Mouse (Mus musculus) CH12.LX (cell line): ENCODE data around the gene Lrch4. TPM values are rescaled to one million over a fixed set of nuclear protein-coding genes. Genes with fewer than 3 reads are reported as not detected.

Source experiments
- DNase-seq: peaks from one replicate; pipeline ENCODE4 v3.0.0-alpha.2; 2013; ENCODE audit errors: extremely low read depth
- H3K27ac ChIP-seq: 2 replicates; pipeline ENCODE4 v1.5.1; 2012; ENCODE audit warnings: low read depth, mild to moderate bottlenecking, control low read depth, moderate library complexity; ENCODE audit not compliant: insufficient read depth
- H3K27me3 ChIP-seq: replicated peaks from 2 replicates; pipeline ENCODE3; 2012; ENCODE audit warnings: inconsistent platforms
- H3K36me3 ChIP-seq, 2 experiments: replicated peaks in 1 of 2; 2 replicates each; pipeline versions ENCODE3 to v1.6.1; 2012; ENCODE audit warnings: inconsistent platforms in 1 of 2, low read length in 1 of 2, mild to moderate bottlenecking in 1 of 2, mixed read lengths in 1 of 2, moderate library complexity in 1 of 2; ENCODE audit not compliant: control insufficient read depth in 1 of 2, insufficient read depth in 1 of 2
- H3K4me1 ChIP-seq, 2 experiments: 2 replicates each; pipeline ENCODE4 v1.6.1; 2012; ENCODE audit warnings: inconsistent platforms in 1 of 2, moderate library complexity in 1 of 2; ENCODE audit not compliant: insufficient read depth in 2 of 2, control insufficient read depth in 1 of 2
- H3K4me2 ChIP-seq: 2 replicates; pipeline ENCODE4 v1.6.1; 2012; ENCODE audit warnings: low read depth, mild to moderate bottlenecking, control low read depth; ENCODE audit not compliant: poor library complexity, insufficient read depth, severe bottlenecking
- H3K4me3 ChIP-seq, 3 experiments: fragments of 150-350 bp in 1 of 3; sonication (generic) in 1 of 3; replicated peaks in 1 of 3; 2 replicates each; pipeline versions ENCODE3 to v1.5.1; 2011 to 2012; ENCODE audit warnings: low read depth in 2 of 3, low read length in 2 of 3, mild to moderate bottlenecking in 2 of 3, moderate library complexity in 2 of 3, control low read depth in 1 of 3, improper control_type of control experiment in 1 of 3, inconsistent platforms in 1 of 3, mixed read lengths in 1 of 3; ENCODE audit not compliant: poor library complexity in 1 of 3
- H3K79me2 ChIP-seq: replicated peaks from 2 replicates; pipeline ENCODE4 v1.6.1; 2012; ENCODE audit warnings: mild to moderate bottlenecking, moderate library complexity; ENCODE audit not compliant: control insufficient read depth, poor library complexity, insufficient read depth, severe bottlenecking; ENCODE audit errors: extremely low read depth
- H3K9ac ChIP-seq: 2 replicates; pipeline ENCODE4 v1.6.1; 2012; ENCODE audit warnings: low read depth, mild to moderate bottlenecking, control low read depth, moderate library complexity; ENCODE audit not compliant: insufficient read depth
- H3K9me3 ChIP-seq: replicated peaks from 2 replicates; pipeline ENCODE3; 2012; ENCODE audit warnings: low read length, inconsistent platforms, mixed read lengths
- BHLHE40 ChIP-seq: IDR thresholded peaks from 2 replicates; pipeline ENCODE4 v1.6.1; 2011; ENCODE audit warnings: mild to moderate bottlenecking, low read depth, low read length, improper control_type of control experiment
- CHD1 ChIP-seq: IDR thresholded peaks from 2 replicates; pipeline ENCODE4 v1.6.1; 2012; ENCODE audit warnings: low read depth, low read length, improper control_type of control experiment, inconsistent platforms
- CHD2 ChIP-seq: IDR thresholded peaks from 2 replicates; pipeline ENCODE4 v1.6.1; 2011; ENCODE audit warnings: low read length, improper control_type of control experiment
- CTCF ChIP-seq, 2 experiments: IDR thresholded peaks in 1 of 2; conservative IDR thresholded peaks in 1 of 2; 2 replicates each; pipeline ENCODE4 v1.5.1; 2011 to 2012; ENCODE audit warnings: low read depth in 2 of 2, low read length in 2 of 2, improper control_type of control experiment in 1 of 2, inconsistent platforms in 1 of 2, mild to moderate bottlenecking in 1 of 2, moderate library complexity in 1 of 2
- ELF1 ChIP-seq: IDR thresholded peaks from 2 replicates; pipeline ENCODE4 v1.6.1; 2014; ENCODE audit warnings: low read depth, mild to moderate bottlenecking, inconsistent platforms, low read length, improper control_type of control experiment
- EP300 ChIP-seq: IDR thresholded peaks from 2 replicates; pipeline ENCODE4 v1.6.1; 2011; ENCODE audit warnings: low read length, improper control_type of control experiment
- GABPA ChIP-seq: IDR thresholded peaks from 2 replicates; pipeline ENCODE4 v1.6.1; 2012; ENCODE audit warnings: low read depth, low read length, improper control_type of control experiment, inconsistent platforms; ENCODE audit not compliant: insufficient replicate concordance
- HCFC1 ChIP-seq: IDR thresholded peaks from 2 replicates; pipeline ENCODE4 v1.6.1; 2012; ENCODE audit warnings: low read depth, mild to moderate bottlenecking, inconsistent platforms, low read length, improper control_type of control experiment
- IRF4 ChIP-seq: IDR thresholded peaks from 2 replicates; pipeline ENCODE4 v1.6.1; 2014; ENCODE audit warnings: low read depth, mild to moderate bottlenecking, inconsistent platforms, low read length, improper control_type of control experiment
- JUN ChIP-seq: IDR thresholded peaks from 2 replicates; pipeline ENCODE4 v1.6.1; 2011; ENCODE audit warnings: low read depth, mild to moderate bottlenecking, low read length, improper control_type of control experiment, moderate library complexity; ENCODE audit not compliant: insufficient read depth
- JUND ChIP-seq: conservative IDR thresholded peaks from 2 replicates; pipeline ENCODE4 v1.6.1; 2011; ENCODE audit warnings: low read depth, low read length, improper control_type of control experiment
- KAT2A ChIP-seq: IDR thresholded peaks from 2 replicates; pipeline ENCODE4 v1.6.1; 2012; ENCODE audit warnings: low read length, improper control_type of control experiment, inconsistent platforms; ENCODE audit not compliant: insufficient replicate concordance
- MEF2A ChIP-seq: IDR thresholded peaks from 2 replicates; pipeline ENCODE4 v1.6.1; 2014; ENCODE audit warnings: low read depth, mild to moderate bottlenecking, inconsistent platforms, low read length, improper control_type of control experiment, borderline replicate concordance
- MXI1 ChIP-seq: IDR thresholded peaks from 2 replicates; pipeline ENCODE4 v1.6.1; 2011; ENCODE audit warnings: mild to moderate bottlenecking, low read depth, low read length, improper control_type of control experiment
- NELFE ChIP-seq: IDR thresholded peaks from 2 replicates; pipeline ENCODE4 v1.6.1; 2011; ENCODE audit warnings: low read depth, low read length, improper control_type of control experiment
- PAX5 ChIP-seq: IDR thresholded peaks from 2 replicates; pipeline ENCODE4 v1.6.1; 2012; ENCODE audit warnings: low read length, inconsistent platforms, mixed read lengths
- POLR2A ChIP-seq: IDR thresholded peaks from 2 replicates; pipeline ENCODE4 v1.6.1; 2011; ENCODE audit warnings: low read depth, mild to moderate bottlenecking, improper control_type of control experiment, low read length
- POLR2AphosphoS2 ChIP-seq: IDR thresholded peaks from 2 replicates; pipeline ENCODE4 v1.6.1; 2011; ENCODE audit warnings: low read depth, low read length, improper control_type of control experiment
- RCOR1 ChIP-seq: conservative IDR thresholded peaks from 2 replicates; pipeline ENCODE4 v1.6.1; 2012; ENCODE audit warnings: low read depth, mild to moderate bottlenecking, inconsistent platforms, low read length, improper control_type of control experiment
- SIN3A ChIP-seq: IDR thresholded peaks from 2 replicates; pipeline ENCODE4 v1.6.1; 2012; ENCODE audit warnings: low read length, improper control_type of control experiment, inconsistent platforms
- SMC3 ChIP-seq: IDR thresholded peaks from 2 replicates; pipeline ENCODE4 v1.6.1; 2011; ENCODE audit warnings: low read depth, low read length, improper control_type of control experiment
- TBP ChIP-seq: conservative IDR thresholded peaks from 2 replicates; pipeline ENCODE4 v1.6.1; 2011; ENCODE audit warnings: low read depth, low read length, improper control_type of control experiment
- TCF12 ChIP-seq: IDR thresholded peaks from 2 replicates; pipeline ENCODE4 v1.6.1; 2014; ENCODE audit warnings: low read depth, mild to moderate bottlenecking, inconsistent platforms, low read length, improper control_type of control experiment
- ZC3H11A ChIP-seq: IDR thresholded peaks from 2 replicates; pipeline ENCODE4 v1.6.1; 2012; ENCODE audit warnings: low read depth, mild to moderate bottlenecking, inconsistent platforms, low read length, improper control_type of control experiment
- ZKSCAN1 ChIP-seq: IDR thresholded peaks from 2 replicates; pipeline ENCODE4 v1.6.1; 2012; ENCODE audit warnings: low read depth, inconsistent platforms, low read length, improper control_type of control experiment, borderline replicate concordance
- ZMIZ1 ChIP-seq: IDR thresholded peaks from 2 replicates; pipeline ENCODE4 v1.6.1; 2012; ENCODE audit warnings: low read depth, mild to moderate bottlenecking, inconsistent platforms, low read length, improper control_type of control experiment
- dilution Hi-C: fragments of 300-500 bp; cut with MboI; formaldehyde crosslinking; loops from 2 replicates; pipeline ENCODE4 v1.14.3; 2020; ENCODE audit warnings: low sequenced_read_pairs; ENCODE audit not compliant: extremely low pct_unique_long_range_greater_than_20kb, extremely low pct_ligation_motif_present
- in situ Hi-C: fragments of 300-500 bp; cut with MboI; formaldehyde crosslinking; loops from 3 replicates; pipeline ENCODE4 v1.14.3; 2019; ENCODE audit warnings: low sequenced_read_pairs, low pct_ligation_motif_present, low pct_unique_long_range_greater_than_20kb, mixed read lengths
- polyA plus RNA-seq: library from polyadenylated mRNA; unstranded; fragments of >175 nt; gene quantifications from 2 replicates; pipeline ENCODE4 v1.2.1, GENCODE M21; 2012; ENCODE audit warnings: low read depth; ENCODE audit not compliant: insufficient read length
- total RNA-seq, 2 experiments: library from RNA; depleted of rRNA; stranded (reverse); fragments of 300-350 nt in 1 of 2; fragments of >200 nt in 1 of 2; gene quantifications; 2 replicates each; pipeline ENCODE4 v1.2.3; 2012 to 2014

Gene Lrch4
- total and polyA plus RNA-seq, 3 experiments = 9.9 to 62.1 (median 25.6) TPM

- in situ Hi-C loops (no loop called here), dilution Hi-C loops (no loop called here)
- DNase-seq = no peak
- no peaks in the 10 kb centered on the region for H3K27me3 ChIP-seq
- no peaks in the 10 kb centered on the region for H3K9me3 ChIP-seq
- H3K4me3 ChIP-seq = peak overlapping the region; percentile 79 to 91 (median 81)
- H3K27ac ChIP-seq = peak overlapping the region; percentile 94
- H3K36me3 ChIP-seq = peaks cover 18 to 27% of the 10 kb centered on the region in 2 experiments
- no peak for TF ChIP-seq ZC3H11A
- 0 out of 2 replicates have a peak, but pooled peaks have one; percentile 9 for TF ChIP-seq SIN3A
- 0 out of 2 replicates have a peak, but pooled peaks have one; percentile 10 for TF ChIP-seq ELF1
- peak; percentile 84; the same call in 1 of the 2 replicates for TF ChIP-seq CHD1
- TF ChIP-seq KAT2A = no peak
- TF ChIP-seq IRF4 = no peak; the same call in 1 of the 2 replicates
- TF ChIP-seq PAX5 = no peak
- no peak for TF ChIP-seq RCOR1
- TF ChIP-seq TCF12 = no peak; the same call in 1 of the 2 replicates
- TF ChIP-seq CHD2 = peak; percentile 58
- peak; percentile 87 for TF ChIP-seq ZKSCAN1
- TF ChIP-seq TBP = no peak
- no peak for TF ChIP-seq NELFE
- no peak for TF ChIP-seq BHLHE40
- no peak for TF ChIP-seq POLR2AphosphoS2
- no peak for TF ChIP-seq HCFC1
- TF ChIP-seq MEF2A = no peak
- TF ChIP-seq SMC3 = no peak
- H3K4me2 ChIP-seq = peak overlapping the region; percentile 57
- peaks cover 16 to 48% of the 10 kb centered on the region in 2 experiments for H3K4me1 ChIP-seq
- peaks cover 14% of the 10 kb centered on the region for H3K79me2 ChIP-seq
- H3K9ac ChIP-seq = peak overlapping the region; percentile 28
Observed at GRCm38 (mm10) chr5:137630602-137631001, 1.7 kb downstream of the Lrch4 start.

DNA sequence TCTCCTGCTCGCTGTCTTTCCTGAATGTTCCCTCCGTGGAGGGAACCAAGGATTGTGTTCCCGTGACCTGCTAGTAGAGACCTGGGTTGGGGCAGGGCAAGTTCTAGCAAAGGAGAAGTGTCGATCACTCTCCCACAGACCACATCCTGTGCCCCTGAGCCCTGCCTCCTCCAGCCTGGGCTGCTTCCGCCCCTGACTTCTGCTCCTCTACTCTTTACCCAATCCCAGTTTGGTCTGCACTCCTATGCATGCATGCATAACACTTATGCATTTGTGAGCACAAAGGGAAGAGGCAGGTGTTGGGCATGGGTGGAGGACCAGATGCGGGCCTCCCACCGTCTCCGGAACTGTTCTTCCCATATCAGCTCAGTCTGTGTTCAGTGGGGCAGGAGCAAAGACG lies 2.2 kb downstream of the Lrch4 start:
- DNase-seq = peak; percentile 87
- peak overlapping the region; percentile 81 for H3K4me2 ChIP-seq
- no peaks in the 10 kb centered on the region for H3K27me3 ChIP-seq
- peaks cover 24 to 33% of the 10 kb centered on the region in 2 experiments for H3K36me3 ChIP-seq
- H3K27ac ChIP-seq = peak overlapping the region; percentile 94
- H3K79me2 ChIP-seq = peaks cover 14% of the 10 kb centered on the region
- peak overlapping the region; percentile 28 for H3K9ac ChIP-seq
- H3K9me3 ChIP-seq = no peaks in the 10 kb centered on the region
- H3K4me1 ChIP-seq = peaks cover 16 to 48% of the 10 kb centered on the region in 2 experiments
- dilution Hi-C loops = no loop called here
- in situ Hi-C loops = no loop called here
- peak; percentile 65 for TF ChIP-seq TCF12
- TF ChIP-seq GABPA = no peak
- TF ChIP-seq POLR2A = peak; percentile 58
- no peak for TF ChIP-seq JUN
- TF ChIP-seq SIN3A = no peak
- no peak for TF ChIP-seq MXI1
- TF ChIP-seq JUND = no peak
- TF ChIP-seq BHLHE40 = peak; percentile 28
- no peak for TF ChIP-seq ZMIZ1
- no peak for TF ChIP-seq CHD1
- TF ChIP-seq CTCF (conservative IDR thresholded peaks at IDR 0.05 in 1 of 2, IDR thresholded peaks at IDR 0.05 in 1 of 2; ENCODE audit: low read depth in 2 of 2, low read length in 2 of 2) = no peak
- TF ChIP-seq ELF1 = peak; percentile 77
- peak; percentile 52 for TF ChIP-seq HCFC1
- TF ChIP-seq EP300 = no peak
- H3K4me3 ChIP-seq = peak overlapping the region; percentile 79 to 91 (median 81)
